Mouse (Mus musculus) erythroblast, embryonic 14.5 days (primary cell): ENCODE measurements around the gene Fam166a. TPM values are rescaled to one million over a fixed set of nuclear protein-coding genes. Genes with fewer than 3 reads are reported as not detected.

Experiments
- H3K27me3 ChIP-seq: 2 replicates; pipeline ENCODE4 v1.6.1; 2012; ENCODE audit warnings: inconsistent platforms; ENCODE audit not compliant: control insufficient read depth
- H3K36me3 ChIP-seq: 2 replicates; pipeline ENCODE4 v1.6.1; 2012; ENCODE audit warnings: mild to moderate bottlenecking, inconsistent platforms; ENCODE audit not compliant: control insufficient read depth
- H3K4me1 ChIP-seq: 2 replicates; pipeline ENCODE4 v1.6.1; 2012; ENCODE audit warnings: inconsistent platforms; ENCODE audit not compliant: control insufficient read depth
- H3K4me3 ChIP-seq: replicated peaks from 2 replicates; pipeline ENCODE3; 2012; ENCODE audit warnings: moderate library complexity, mild to moderate bottlenecking, inconsistent platforms
- H3K9me3 ChIP-seq: 2 replicates; pipeline ENCODE4 v1.6.1; 2012; ENCODE audit warnings: low read length, inconsistent platforms, mixed read lengths; ENCODE audit not compliant: control insufficient read depth
- GATA1 ChIP-seq: IDR thresholded peaks from 2 replicates; pipeline ENCODE4 v1.6.1; 2012; ENCODE audit warnings: low read length, inconsistent platforms, mixed read lengths
- TAL1 ChIP-seq: IDR thresholded peaks from 3 replicates; pipeline ENCODE4 v1.6.1; 2012; ENCODE audit warnings: low read length, inconsistent platforms, mixed read lengths
- polyA plus RNA-seq: library from polyadenylated mRNA; stranded (reverse); fragments of >175 nt; gene quantifications from 2 replicates; pipeline ENCODE4 v1.2.3, GENCODE M21; 2012

The Fam166a gene
- polyA plus RNA-seq, 1 experiment, result not detected

DNA sequence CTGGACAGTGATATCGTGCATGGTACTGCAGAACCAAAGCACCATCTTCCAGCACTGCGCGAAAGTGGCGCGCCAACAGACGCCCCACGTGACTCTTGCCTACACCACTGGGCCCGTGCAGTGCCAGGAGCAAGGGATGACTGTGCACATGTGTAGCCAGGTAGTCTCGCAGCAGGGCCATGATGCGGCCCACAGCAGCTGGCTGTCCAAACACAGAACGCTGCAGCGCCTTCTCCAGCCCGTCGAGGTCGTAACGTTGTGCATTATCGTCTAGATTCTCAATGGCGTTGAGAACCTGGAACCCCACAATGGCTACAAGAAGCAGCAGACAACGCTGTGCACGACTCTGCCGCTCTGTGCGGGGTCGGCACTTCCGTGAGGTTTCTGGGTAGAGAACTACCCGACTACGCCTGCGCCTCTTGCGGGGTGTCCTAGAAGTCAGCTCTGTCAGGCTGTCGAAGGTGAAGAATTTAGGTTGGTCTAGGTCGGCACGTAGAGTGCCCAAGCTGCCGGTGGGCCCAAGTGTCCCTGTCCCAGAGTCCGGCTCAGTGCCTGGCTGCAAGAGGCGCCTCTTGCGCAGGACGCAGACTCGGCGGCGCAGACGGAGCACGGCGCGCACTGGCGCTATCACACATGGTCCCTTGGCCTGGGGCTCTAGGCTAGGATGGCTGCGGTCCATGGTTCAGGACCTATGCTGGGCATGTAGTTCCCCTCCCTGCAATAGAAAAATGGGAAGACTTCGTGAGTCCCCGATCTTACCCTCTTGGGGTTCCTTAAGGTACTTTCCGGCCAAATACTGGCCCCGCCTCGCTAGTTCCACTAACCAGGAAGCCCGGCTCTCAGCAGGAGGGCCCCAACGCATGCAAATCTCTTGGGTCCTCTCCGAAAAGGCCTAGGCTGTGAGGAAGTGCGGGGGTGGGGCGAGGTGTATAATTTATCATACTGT, 23.1 kb upstream of the Fam166a start:
- H3K4me3 ChIP-seq, result peak overlapping the region; percentile 66
- H3K9me3 ChIP-seq, result no peaks in the 10 kb centered on the region
- peaks cover 51% of the 10 kb centered on the region for H3K4me1 ChIP-seq
- peaks cover 26% of the 10 kb centered on the region for H3K36me3 ChIP-seq
- H3K27me3 ChIP-seq, result peaks cover 7% of the 10 kb centered on the region
- no peak for TF ChIP-seq GATA1
- no peak for TF ChIP-seq TAL1

DNA sequence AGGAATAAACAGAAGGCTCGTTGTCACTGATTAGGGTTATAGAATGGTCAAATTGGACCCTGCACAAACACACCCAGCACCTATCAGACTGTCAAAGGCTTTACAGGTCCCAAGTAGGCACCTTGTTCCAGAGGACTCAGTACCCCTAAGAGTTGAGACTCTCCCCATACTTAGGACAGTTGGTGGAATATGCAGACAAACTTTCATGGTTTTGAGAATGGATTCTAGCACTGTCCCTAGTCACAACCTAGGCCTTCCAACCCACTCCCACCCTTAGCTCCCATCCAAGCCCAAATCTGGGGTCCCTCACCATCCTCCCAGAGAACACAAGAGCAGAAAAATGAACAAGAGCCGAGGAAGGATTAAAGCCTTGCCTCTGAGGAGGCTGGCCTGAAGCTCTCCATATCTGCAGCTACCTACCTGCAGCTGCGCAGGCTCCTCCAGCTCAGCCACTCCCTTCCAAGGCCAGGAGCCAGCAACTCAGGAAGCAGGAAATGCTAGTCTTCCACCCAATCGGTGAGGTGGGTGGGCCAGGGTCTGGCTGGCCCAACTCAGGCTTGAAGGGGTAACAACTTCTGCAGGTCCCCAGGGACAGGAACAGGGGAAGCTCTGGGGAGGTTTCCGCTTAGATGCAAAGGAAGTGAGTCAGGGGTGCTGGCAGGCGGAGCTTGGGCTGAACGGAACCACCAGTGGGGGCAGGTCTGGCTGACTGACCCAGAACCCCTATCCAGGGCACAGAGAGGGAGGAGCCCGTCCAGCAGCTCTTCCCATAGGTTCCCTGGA, 22.2 kb upstream of the Fam166a start, which contains the start of gene Tor4a:
Tor4a (minus strand) TSS at position 715 of the 783 bp plus-strand sequence.
- Histone ChIP-seq H3K4me1 (peaks cover 51% of the 10 kb centered on the region), H3K36me3 (peaks cover 35% of the 10 kb centered on the region), H3K9me3 (no peaks in the 10 kb centered on the region), H3K4me3 (peak within 1 kb of the TSS; percentile 66), H3K27me3 (peaks cover 7% of the 10 kb centered on the region)
- no peak for TF ChIP-seq GATA1
- TF ChIP-seq TAL1, result no peak

DNA sequence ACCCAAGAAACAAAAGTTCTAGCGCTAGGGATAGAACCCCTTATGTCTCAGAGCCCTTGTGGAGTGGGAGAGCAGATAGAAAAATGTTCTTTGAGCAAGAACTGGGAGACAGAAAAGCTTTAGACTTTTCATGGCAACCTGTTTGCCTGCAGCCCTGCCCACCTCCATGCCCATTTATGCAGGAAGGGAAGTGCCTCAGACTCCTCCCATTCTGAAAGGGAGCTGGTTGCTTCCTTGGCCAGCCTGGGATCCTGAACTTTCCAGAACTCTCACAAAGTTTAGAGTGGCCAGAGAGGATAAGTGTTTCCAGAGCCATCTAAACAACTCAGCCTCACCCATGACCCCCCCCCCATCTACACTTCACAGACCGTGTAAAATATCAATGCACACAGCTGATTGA, 21.4 kb upstream of the Fam166a start:
- no peak for TF ChIP-seq TAL1
- TF ChIP-seq GATA1, result no peak
- H3K27me3 ChIP-seq, result peaks cover 7% of the 10 kb centered on the region
- no peaks in the 10 kb centered on the region for H3K9me3 ChIP-seq
- peaks cover 43% of the 10 kb centered on the region for H3K36me3 ChIP-seq
- peaks cover 51% of the 10 kb centered on the region for H3K4me1 ChIP-seq
- H3K4me3 ChIP-seq, result no peak overlapping the region

DNA sequence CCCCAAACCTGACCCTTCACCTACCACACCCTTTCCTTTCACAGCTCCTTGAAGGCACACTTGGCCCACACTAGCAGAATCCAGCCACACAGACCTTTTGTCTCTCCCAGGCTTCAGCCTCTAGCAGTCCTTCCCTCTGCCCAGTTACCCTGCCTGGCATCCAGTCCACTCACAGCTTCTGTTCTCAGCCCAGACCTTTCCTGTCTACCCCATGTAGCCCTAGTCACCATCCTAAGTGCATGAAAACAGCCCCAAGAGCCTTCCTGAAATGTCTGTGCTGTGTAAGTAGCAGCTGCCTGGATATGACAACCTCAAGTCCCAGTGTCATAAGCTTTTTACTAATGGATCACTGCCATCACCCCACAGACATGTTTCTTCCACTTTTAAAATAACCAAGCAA, 20.6 kb upstream of the Fam166a start:
- peaks cover 51% of the 10 kb centered on the region for H3K4me1 ChIP-seq
- peaks cover 51% of the 10 kb centered on the region for H3K36me3 ChIP-seq
- H3K27me3 ChIP-seq, result peaks cover 7% of the 10 kb centered on the region
- H3K4me3 ChIP-seq, result no peak overlapping the region
- no peak for TF ChIP-seq GATA1
- no peak for TF ChIP-seq TAL1
- H3K9me3 ChIP-seq, result no peaks in the 10 kb centered on the region

DNA sequence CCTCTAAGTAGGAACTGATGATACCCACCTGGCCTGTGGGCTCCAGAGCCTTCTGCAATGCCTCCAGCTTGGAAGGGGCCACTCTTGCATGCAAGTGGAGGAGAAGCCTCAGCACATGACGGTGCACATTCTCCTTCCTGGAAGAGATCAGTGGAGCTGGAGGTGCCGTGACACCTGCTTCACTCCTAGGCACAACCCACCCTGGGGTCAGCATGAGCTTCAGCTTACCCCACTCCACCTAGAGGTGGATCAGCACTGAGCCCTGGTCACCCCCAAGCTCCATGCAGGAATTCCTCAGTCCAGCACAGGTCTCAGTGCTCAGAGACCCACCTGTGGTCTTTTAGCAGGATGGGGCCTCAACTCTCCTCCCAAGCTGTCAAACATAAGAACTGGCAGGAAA, 17.9 kb upstream of the Fam166a start:
- H3K4me3 ChIP-seq, result no peak overlapping the region
- TF ChIP-seq TAL1, result no peak
- no peak for TF ChIP-seq GATA1
- H3K9me3 ChIP-seq, result no peaks in the 10 kb centered on the region
- H3K4me1 ChIP-seq, result peaks cover 29% of the 10 kb centered on the region
- peaks cover under 1% of the 10 kb centered on the region; the same call in 1 of the 2 replicates for H3K27me3 ChIP-seq
- peaks cover 78% of the 10 kb centered on the region for H3K36me3 ChIP-seq

DNA sequence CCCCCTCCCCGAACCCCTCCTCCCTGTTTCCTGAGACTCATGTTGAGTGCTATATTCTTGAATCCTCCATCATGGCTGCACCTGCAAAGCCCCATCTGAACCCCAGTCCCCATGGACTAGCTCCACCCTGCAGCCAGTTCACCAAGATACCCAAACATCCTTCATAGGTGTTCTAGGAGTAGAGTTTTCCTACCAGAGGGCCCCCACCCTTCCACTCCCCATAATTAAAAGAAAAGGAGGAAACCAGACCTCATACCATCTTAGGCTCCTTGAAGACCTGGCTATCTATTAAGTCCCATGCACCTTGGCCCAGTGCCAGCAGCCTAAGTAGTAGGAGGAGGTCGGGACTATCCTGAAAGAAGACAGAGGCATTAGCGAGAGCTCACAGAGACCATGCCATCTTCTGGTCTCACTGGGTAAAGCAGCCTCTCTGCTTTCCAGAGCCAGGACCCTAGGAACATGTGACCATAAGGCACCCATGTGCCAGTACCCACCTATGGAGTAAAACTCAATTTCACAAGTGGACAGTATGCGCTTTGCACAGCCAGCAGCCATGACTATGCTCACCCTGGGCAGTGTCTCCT, 14.8 kb upstream of the Fam166a start:
- no peaks in the 10 kb centered on the region for H3K27me3 ChIP-seq
- no peak for TF ChIP-seq TAL1
- H3K4me3 ChIP-seq, result no peak overlapping the region
- peaks cover 98% of the 10 kb centered on the region for H3K36me3 ChIP-seq
- H3K9me3 ChIP-seq, result no peaks in the 10 kb centered on the region
- peaks cover 10% of the 10 kb centered on the region for H3K4me1 ChIP-seq

DNA sequence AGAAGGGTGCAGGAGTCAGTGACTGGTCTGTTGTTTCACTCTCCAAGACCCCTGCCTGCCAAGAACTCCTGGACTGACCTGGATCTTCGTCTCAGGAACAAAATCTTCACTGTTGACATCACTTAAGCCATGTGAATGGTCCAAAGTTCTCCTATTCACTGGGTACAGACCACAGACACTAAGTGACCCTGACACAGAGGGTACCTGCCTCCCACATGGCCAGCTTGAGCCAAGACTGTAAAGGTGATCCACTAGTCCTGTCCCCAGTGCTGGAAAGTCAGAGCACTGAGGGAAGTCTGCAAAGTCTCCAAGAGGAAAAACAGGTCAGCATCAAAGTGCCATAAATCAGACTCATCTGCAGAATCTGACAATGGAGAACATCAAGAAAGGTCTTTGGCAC, 11.0 kb upstream of the Fam166a start:
- TF ChIP-seq TAL1 (no peak), GATA1 (no peak)
- Histone ChIP-seq H3K4me1 (peaks cover 37% of the 10 kb centered on the region), H3K27me3 (no peaks in the 10 kb centered on the region), H3K9me3 (no peaks in the 10 kb centered on the region), H3K36me3 (peaks cover 73% of the 10 kb centered on the region), H3K4me3 (no peak overlapping the region)

DNA sequence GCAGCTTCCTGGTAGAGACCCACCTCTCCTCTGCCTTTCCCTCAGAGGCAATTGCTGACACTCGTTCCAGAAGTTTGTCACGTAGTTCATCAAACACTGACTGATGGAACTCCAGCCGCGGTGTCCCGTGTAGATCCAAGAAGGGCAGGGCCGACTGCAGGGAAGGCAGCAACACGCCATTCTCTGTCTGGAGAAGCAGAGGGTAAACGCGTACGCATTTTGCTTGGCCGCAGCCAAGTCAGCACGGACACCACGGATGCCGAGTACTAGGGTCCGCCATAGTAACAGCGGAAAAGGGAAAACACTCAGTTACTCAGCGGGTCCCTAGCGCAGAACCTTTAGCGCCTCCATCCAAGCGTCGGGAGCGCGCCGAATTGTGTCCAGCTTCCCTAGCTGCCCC, 7.9 kb upstream of the Fam166a start:
- Histone ChIP-seq H3K4me3 (peak overlapping the region; percentile 83), H3K36me3 (peaks cover 42% of the 10 kb centered on the region), H3K4me1 (peaks cover 35% of the 10 kb centered on the region), H3K9me3 (no peaks in the 10 kb centered on the region), H3K27me3 (peaks cover 5% of the 10 kb centered on the region)
- TF ChIP-seq GATA1, result no peak
- TF ChIP-seq TAL1, result no peak

DNA sequence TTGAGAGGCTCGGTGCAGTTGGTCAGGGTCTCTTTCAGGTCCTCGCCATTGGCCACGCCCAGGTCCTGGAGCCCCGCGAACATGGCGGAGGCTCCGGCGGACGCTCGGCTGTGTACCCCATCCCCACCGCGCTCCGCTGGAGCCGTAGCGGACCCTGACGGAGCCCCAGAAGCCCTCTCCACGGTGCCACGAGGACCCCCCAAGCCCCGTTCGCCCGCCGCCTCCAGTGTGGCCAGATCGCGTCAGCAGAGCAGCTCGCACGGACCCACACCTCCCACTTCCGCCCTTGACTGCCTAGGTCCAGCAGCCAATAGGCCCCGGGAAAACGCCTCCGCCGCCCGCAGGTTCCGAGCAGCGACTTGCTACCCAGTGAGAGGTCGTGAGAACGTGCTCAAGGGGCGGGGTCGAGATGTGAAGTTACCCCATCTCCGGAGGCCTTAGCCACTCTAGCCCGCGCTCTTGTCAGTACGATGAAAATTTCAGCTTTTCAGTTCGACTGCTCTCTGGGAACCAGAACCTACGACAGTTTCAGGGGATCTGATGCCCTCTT, 7.3 kb upstream of the Fam166a start, which contains the start of gene Nelfb:
Nelfb (minus strand) TSS at position 369 of the 550 bp plus-strand sequence.
- Histone ChIP-seq H3K4me3 (peak within 1 kb of the TSS; percentile 83), H3K36me3 (peaks cover 37% of the 10 kb centered on the region), H3K4me1 (peaks cover 33% of the 10 kb centered on the region), H3K9me3 (no peaks in the 10 kb centered on the region), H3K27me3 (peaks cover 5% of the 10 kb centered on the region)
- TF ChIP-seq TAL1, result no peak
- no peak for TF ChIP-seq GATA1
